Mouse (Mus musculus) forebrain, embryonic 15.5 days (tissue): ENCODE data around the gene Ep400. TPM values are rescaled to one million over a fixed set of nuclear protein-coding genes. Genes with fewer than 3 reads are reported as not detected.

ENCODE experiments used
- ATAC-seq: fragments of 200-750 bp; cut with Nextera tagmentation; replicated peaks from 2 replicates; pipeline ENCODE4 v1.8.0; 2017; ENCODE audit warnings: mild to moderate bottlenecking, moderate TSS enrichment, moderate library complexity
- H3K27ac ChIP-seq: fragments of 300-500 bp; sonication (generic); replicated peaks from 2 replicates; pipeline ENCODE4 v1.5.1; 2015; ENCODE audit warnings: mild to moderate bottlenecking, inconsistent platforms
- H3K27me3 ChIP-seq: fragments of 300-500 bp; sonication (generic); 2 replicates; pipeline ENCODE4 v1.6.1; 2015; ENCODE audit warnings: inconsistent platforms
- H3K36me3 ChIP-seq: fragments of 300-500 bp; sonication (generic); 2 replicates; pipeline ENCODE4 v1.6.1; 2015; ENCODE audit warnings: mild to moderate bottlenecking, inconsistent platforms
- H3K4me1 ChIP-seq: fragments of 300-500 bp; sonication (generic); 2 replicates; pipeline ENCODE4 v1.6.1; 2015; ENCODE audit warnings: inconsistent platforms
- H3K4me2 ChIP-seq: fragments of 300-500 bp; sonication (generic); replicated peaks from 2 replicates; pipeline ENCODE4 v1.6.1; 2015; ENCODE audit warnings: mild to moderate bottlenecking, inconsistent platforms
- H3K4me3 ChIP-seq: fragments of 300-500 bp; sonication (generic); 2 replicates; pipeline ENCODE4 v1.5.1; 2015; ENCODE audit warnings: mild to moderate bottlenecking, inconsistent platforms
- H3K9ac ChIP-seq: fragments of 300-500 bp; sonication (generic); replicated peaks from 2 replicates; pipeline ENCODE4 v1.6.1; 2015; ENCODE audit warnings: mild to moderate bottlenecking, inconsistent platforms
- H3K9me3 ChIP-seq: fragments of 300-500 bp; sonication (generic); 2 replicates; pipeline ENCODE4 v1.6.1; 2016; ENCODE audit warnings: inconsistent platforms
- WGBS: fragments of 180-500 bp; shearing (Covaris S2); methylation state at CpG from one replicate; pipeline ENCODE4 v1.1.7; 2015; ENCODE audit warnings: mixed read lengths; 5-methylcytosine and 5-hydroxymethylcytosine counted together
- polyA plus RNA-seq: library from polyadenylated mRNA; unstranded; fragments of >200 nt; fragmentation: Nextera tagmentation; extraction: Ambion mirVana; gene quantifications from 2 replicates; pipeline ENCODE4 v1.2.1, GENCODE M21; 2015

Gene Ep400
- polyA plus RNA-seq, 1 experiment from 2014 or later: 56.6 TPM

DNA sequence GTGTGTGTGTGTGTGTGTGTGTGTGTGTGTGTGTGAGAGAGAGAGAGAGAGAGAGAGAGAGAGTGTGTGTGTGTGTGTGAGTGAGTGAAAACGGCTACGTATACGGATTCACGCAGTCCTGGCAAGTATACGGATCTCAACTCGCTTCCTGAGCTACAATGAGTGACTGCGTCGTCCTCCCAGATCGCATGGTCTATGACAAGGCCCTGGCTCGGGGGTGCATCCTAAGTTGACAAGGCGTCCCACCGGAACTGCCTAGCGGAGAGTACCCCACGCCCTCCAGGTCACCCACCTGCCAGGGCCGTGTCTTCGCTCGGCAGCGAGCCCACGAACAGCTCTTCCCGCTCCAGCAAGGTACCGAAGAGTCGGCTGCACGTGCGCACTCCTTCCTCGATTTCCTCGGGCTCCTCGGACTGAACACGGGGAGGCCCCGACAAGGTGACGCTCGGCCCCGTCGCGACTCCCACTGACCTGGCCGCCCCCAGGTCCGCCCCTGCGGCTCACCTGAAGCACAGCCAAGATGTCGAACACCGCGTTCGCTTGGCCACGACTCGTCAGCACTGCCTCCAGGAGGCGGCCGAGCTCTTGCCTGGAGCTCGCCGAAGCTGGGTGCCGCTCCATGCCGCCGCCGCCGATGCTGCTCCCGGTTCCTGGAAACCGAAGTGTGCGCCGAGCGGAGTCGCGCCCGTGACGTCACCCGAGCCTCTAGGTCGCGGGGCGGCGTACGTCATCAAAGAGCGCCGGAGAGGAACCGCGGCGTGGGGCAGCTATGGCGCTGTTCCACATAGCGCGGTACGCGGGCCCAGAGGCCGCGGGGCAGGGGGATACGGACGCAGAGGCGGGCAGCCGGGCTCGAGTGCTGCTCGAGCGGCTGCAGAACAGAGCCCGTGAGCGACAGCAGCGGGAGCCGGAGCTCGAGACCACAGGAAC is 117.5 kb downstream of the Ep400 start, which contains the start of the genes Noc4l and Ddx51:
Noc4l (minus strand) TSS at position 699 of the 930 bp plus-strand sequence.
Ddx51 (plus strand) TSS at position 733 of the 930 bp plus-strand sequence.
- H3K4me2 ChIP-seq: peak within 1 kb of the TSS; percentile 89
- H3K27me3 ChIP-seq: no peaks in the 10 kb centered on the region
- H3K9ac ChIP-seq: peak within 1 kb of the TSS; percentile 61
- no peaks in the 10 kb centered on the region for H3K9me3 ChIP-seq
- H3K4me1 ChIP-seq: peaks cover 20% of the 10 kb centered on the region
- peak; percentile 79 for ATAC-seq
- peaks cover 65% of the 10 kb centered on the region for H3K36me3 ChIP-seq
- no peak within 1 kb of the TSS for H3K27ac ChIP-seq
- WGBS: under 1% methylated on average over 89 of the region's 91 CpGs
- peak within 1 kb of the TSS; percentile 63 for H3K4me3 ChIP-seq

DNA sequence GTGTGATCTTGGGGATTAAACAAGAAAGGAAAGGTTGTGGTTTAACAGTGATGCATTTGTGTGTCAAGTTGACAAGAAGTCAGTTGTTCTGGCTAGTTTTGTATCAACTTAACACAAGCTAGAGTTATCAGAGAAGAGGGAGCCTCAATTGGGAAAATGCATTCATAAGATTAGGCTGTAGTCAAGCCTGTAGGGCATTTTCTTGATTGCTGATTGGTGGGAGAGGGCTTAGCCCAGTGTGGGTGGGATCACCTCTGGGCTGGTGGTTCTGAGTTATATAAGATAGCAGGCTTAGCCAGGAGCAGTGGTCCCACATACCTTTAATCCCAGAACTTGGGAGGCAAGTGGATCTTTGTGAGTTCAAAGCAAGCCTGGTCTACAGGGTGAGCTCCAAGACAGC is 124.1 kb downstream of the Ep400 start:
- Histone ChIP-seq H3K9ac (no peak overlapping the region), H3K9me3 (no peaks in the 10 kb centered on the region), H3K27ac (no peak overlapping the region), H3K27me3 (no peaks in the 10 kb centered on the region), H3K4me3 (no peak overlapping the region), H3K36me3 (peaks cover 54% of the 10 kb centered on the region), H3K4me2 (no peak overlapping the region), H3K4me1 (no peaks in the 10 kb centered on the region)
- no peak for ATAC-seq

DNA sequence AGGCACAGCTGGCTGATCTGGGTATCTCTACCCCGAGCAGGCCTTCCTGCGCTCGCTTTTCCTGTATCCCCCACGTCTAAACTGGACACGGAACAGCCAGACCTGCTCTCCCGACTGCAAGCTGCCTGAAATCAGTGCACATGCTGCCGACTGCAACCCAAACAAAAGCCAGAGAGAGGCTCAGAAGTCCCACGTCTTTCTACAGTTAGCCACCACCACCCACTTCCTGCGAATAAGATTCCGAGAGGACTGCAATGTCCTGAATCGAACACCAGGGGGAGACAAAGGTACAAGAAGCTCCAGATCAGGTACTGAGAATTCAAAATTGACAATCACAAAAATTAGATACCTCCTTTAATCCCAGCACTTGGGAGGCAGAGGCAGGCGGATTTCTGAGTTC is 131.1 kb downstream of the Ep400 start:
- Histone ChIP-seq H3K36me3 (no peaks in the 10 kb centered on the region), H3K27me3 (no peaks in the 10 kb centered on the region), H3K9me3 (no peaks in the 10 kb centered on the region), H3K4me2 (no peak overlapping the region), H3K9ac (no peak overlapping the region), H3K4me3 (no peak overlapping the region), H3K4me1 (no peaks in the 10 kb centered on the region; the same call in 1 of the 2 replicates), H3K27ac (no peak overlapping the region)
- ATAC-seq: no peak
- 24% methylated on average over 12 of the region's 12 CpGs for WGBS

DNA sequence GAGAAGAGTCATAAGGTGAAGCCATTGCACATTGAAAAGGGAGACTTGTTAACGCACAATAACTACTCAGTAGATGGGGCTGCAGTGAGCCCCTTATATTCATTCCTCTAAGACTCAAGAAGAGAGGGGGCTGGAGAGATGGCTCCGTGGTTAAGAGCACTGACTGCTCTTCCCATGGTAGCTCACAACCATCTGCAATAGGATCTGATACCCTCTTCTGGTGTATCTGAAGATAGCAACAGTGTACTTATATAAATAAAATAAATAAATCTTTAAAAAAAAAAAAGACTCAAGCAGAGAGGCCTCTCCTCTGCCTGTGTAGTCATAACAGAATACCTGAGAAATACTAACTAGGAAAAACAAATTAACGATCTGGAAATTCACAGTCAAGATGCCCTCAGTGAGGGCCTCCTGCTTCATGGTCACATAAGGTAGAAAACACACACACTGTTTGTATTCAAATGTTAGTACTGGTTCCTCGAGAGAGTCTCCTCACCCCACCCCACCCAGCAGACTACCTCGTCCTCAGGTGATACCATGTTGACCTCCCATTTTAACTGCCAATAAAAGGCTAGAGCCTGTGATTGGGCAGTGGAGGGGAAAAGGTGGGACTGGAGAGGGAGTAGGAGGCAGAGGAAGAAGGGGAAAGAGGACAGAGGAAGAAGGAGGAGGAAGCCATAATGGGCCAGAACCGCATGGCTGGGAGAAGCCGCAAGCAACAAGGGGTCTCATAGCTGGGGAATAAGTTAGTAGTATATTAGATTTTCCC is 132.0 kb downstream of the Ep400 start:
- no peak overlapping the region for H3K9ac ChIP-seq
- H3K36me3 ChIP-seq: no peaks in the 10 kb centered on the region
- no peaks in the 10 kb centered on the region for H3K27me3 ChIP-seq
- no peaks in the 10 kb centered on the region; the same call in 1 of the 2 replicates for H3K4me1 ChIP-seq
- ATAC-seq: no peak
- H3K4me3 ChIP-seq: no peak overlapping the region
- H3K27ac ChIP-seq: no peak overlapping the region
- H3K4me2 ChIP-seq: no peak overlapping the region
- 80% methylated on average over 7 of the region's 7 CpGs for WGBS
- H3K9me3 ChIP-seq: no peaks in the 10 kb centered on the region

DNA sequence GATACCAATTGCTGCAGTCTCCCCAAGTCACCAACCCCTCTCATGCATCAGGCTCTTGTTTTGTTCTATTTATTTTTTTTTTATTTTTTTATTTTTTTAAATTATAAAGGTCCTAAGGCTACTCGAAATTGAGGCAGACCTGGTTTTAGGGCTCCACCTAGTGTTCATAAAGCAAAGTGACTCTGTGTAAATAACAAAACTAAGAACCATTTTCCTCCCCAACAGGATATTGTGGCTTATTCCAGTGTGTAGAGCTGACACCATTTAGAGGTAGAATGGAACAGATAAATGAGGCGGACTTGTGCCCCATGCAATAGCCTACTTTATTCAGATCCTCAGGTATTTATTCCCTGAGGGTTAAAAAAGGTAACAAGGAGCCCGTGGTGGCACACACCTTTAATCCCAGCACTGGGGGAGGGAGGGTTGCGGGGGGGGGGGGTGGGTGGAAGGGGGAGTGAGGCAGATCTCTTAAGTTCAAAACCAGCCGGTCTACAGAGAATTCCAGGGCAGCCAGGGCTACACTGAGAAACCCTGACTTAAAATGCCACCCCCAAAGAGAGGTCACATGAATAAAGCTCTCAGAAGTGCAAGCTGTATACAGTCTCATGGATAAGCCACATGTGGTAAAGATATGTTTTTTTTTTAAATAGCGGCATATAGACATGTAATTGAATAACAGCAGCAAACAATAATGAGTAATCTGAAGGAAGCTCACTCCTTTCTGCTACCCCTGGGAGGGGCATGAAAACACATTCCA is 134.4 kb downstream of the Ep400 start:
- H3K4me1 ChIP-seq: no peaks in the 10 kb centered on the region; the same call in 1 of the 2 replicates
- no peak overlapping the region for H3K4me2 ChIP-seq
- no peaks in the 10 kb centered on the region for H3K27me3 ChIP-seq
- 35% methylated on average over 6 of the region's 6 CpGs for WGBS
- no peaks in the 10 kb centered on the region for H3K9me3 ChIP-seq
- peak; percentile 72 for ATAC-seq
- H3K27ac ChIP-seq: no peak overlapping the region
- H3K4me3 ChIP-seq: no peak overlapping the region
- H3K36me3 ChIP-seq: no peaks in the 10 kb centered on the region
- H3K9ac ChIP-seq: no peak overlapping the region

DNA sequence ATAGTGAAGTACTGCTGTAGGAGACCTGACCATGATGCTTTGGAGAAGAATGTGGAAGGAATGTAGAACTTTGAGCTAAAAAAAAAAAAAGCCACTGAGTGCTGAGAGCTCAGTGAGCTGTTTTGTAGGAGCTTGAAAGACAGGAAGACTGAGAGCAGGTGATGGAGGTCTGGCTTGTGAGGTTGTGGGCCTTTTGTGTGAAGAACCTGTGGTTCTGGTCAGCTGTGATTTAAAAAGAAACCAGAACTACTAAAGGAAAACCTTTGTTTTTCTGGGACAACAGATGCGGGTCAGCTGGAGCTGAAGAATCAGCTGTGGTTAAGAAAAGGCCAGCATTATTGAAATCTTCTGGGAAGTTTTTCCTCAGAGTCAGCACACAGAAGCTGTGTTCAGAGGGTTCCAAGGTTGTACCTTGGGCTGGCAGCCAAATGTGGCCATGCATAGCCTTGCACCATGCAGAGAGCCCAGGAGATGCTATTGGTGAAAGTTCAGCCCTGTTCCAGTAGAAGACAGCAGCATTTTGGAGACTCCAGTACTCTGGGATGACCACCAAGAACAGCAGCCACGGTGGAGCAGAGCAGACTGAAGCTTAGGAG is 140.9 kb downstream of the Ep400 start:
- H3K4me1 ChIP-seq: no peaks in the 10 kb centered on the region
- WGBS: 75% methylated on average over 2 of the region's 2 CpGs

DNA sequence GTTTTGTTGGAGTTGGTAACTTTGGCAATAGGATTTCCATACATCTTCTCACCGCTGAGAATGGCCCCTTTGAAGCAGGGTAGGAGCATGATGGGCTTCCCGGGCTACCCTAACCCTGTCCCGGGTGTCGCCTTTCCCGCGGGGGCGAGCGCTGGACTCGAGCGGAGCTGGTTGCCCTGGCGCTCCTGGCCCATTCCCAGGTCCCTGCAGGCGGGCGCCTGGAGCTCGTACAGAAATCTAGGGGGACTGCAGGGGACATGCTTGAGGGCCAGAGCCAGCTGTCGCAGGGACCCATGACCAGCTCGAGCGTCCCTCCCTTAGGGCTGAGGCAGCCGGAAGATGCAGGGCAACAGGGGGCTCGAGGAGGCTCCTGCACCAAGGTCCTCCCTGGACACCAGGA is 142.4 kb downstream of the Ep400 start:
- WGBS: 32% methylated on average over 19 of the region's 19 CpGs
- ATAC-seq: no peak
- Histone ChIP-seq H3K4me1 (no peaks in the 10 kb centered on the region), H3K9ac (no peak overlapping the region), H3K27me3 (no peaks in the 10 kb centered on the region), H3K36me3 (no peaks in the 10 kb centered on the region), H3K4me2 (no peak overlapping the region), H3K27ac (no peak overlapping the region), H3K9me3 (no peaks in the 10 kb centered on the region), H3K4me3 (no peak overlapping the region)

More for the DNA sequence above, 140.9 kb downstream of the Ep400 start:
- H3K9me3 ChIP-seq: no peaks in the 10 kb centered on the region
- ATAC-seq: no peak
- no peak overlapping the region for H3K27ac ChIP-seq
- no peaks in the 10 kb centered on the region for H3K36me3 ChIP-seq
- H3K27me3 ChIP-seq: no peaks in the 10 kb centered on the region
- H3K4me3 ChIP-seq: no peak overlapping the region
- H3K9ac ChIP-seq: no peak overlapping the region
- H3K4me2 ChIP-seq: no peak overlapping the region

DNA sequence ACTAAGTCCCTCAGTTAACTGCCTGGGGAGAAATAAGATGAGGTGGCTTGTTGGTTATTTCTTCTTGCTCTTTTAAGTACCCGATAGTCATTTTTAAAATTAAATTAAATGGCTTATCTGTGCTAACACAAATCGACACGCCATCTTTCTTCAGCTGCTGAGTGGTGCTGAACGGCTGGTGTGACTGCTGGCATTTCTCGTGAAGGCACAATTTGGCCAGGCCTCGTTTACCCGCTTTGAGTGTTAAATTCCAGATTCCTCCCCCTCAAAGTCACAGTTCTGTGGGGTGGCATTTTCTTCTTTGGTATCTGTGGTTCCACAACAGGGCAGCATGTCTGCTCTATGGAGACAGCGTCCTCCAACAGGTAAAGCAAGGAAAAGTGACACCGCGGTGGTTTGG is 143.2 kb downstream of the Ep400 start:
- Histone ChIP-seq H3K4me1 (no peaks in the 10 kb centered on the region), H3K4me2 (no peak overlapping the region), H3K36me3 (no peaks in the 10 kb centered on the region), H3K9me3 (no peaks in the 10 kb centered on the region), H3K9ac (no peak overlapping the region), H3K4me3 (no peak overlapping the region), H3K27ac (no peak overlapping the region), H3K27me3 (no peaks in the 10 kb centered on the region)
- ATAC-seq: no peak
- 75% methylated on average over 10 of the region's 10 CpGs for WGBS

DNA sequence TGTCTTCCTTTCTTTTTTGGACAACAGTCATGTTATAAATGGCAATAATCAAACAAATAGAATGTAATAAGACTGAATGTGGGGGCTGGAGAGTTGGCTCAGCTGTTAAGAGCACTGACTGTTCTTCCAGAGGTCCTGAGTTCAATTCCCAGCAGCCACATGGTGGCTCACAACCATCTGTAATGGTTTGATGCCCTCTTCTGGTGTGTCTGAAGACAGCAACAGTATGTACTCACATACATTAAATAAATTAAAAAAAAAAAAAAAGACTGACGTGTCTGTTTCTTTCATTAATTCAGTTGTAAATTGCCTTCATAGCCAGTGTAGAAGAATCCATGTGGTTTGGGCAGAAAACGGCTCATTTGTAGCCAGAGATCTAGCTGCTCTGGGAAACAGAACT is 146.2 kb downstream of the Ep400 start:
- H3K27me3 ChIP-seq: 0 out of 2 replicates have a peak, but pooled peaks cover 3% of the 10 kb centered on the region
- no peak overlapping the region for H3K4me2 ChIP-seq
- WGBS: 76% methylated on average over 2 of the region's 2 CpGs
- no peak overlapping the region for H3K9ac ChIP-seq
- no peak overlapping the region for H3K4me3 ChIP-seq
- H3K27ac ChIP-seq: no peak overlapping the region
- no peak for ATAC-seq
- no peaks in the 10 kb centered on the region for H3K9me3 ChIP-seq
- no peaks in the 10 kb centered on the region for H3K36me3 ChIP-seq
- H3K4me1 ChIP-seq: no peaks in the 10 kb centered on the region

DNA sequence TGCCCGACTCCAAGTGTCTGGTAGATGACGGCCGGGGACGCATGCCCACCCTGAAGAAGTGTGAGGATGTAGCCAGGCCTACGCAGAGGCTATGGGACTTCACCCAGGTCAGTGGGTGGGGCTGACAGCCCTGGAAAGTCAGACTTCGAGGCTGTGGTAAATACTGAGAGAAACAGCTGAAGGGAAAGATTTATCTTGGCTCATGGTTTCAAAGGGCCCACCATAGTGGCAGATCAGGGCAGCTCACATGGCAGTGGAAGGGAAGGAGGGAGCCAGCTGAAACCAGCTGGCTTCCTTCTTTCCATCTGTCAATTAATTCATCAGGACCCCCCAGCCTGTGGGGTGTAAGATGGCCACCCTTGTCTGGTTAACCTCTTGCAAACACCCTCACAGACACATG is 151.3 kb downstream of the Ep400 start:
- Histone ChIP-seq H3K9ac (no peak overlapping the region), H3K4me1 (no peaks in the 10 kb centered on the region), H3K9me3 (no peaks in the 10 kb centered on the region), H3K36me3 (no peaks in the 10 kb centered on the region), H3K27me3 (0 out of 2 replicates have a peak, but pooled peaks cover 3% of the 10 kb centered on the region), H3K4me2 (no peak overlapping the region), H3K4me3 (no peak overlapping the region), H3K27ac (no peak overlapping the region)
- WGBS: 94% methylated on average over 6 of the region's 6 CpGs
- ATAC-seq: no peak
